Mouse (Mus musculus): Measurements from ENCODE around the gene Amotl1. TPM values are rescaled to one million over a fixed set of nuclear protein-coding genes. Genes with fewer than 3 reads are reported as not detected.

Amotl1 gene
- polyA plus RNA-seq, 1 experiment from 2014 or later, result 16.8 TPM

DNA sequence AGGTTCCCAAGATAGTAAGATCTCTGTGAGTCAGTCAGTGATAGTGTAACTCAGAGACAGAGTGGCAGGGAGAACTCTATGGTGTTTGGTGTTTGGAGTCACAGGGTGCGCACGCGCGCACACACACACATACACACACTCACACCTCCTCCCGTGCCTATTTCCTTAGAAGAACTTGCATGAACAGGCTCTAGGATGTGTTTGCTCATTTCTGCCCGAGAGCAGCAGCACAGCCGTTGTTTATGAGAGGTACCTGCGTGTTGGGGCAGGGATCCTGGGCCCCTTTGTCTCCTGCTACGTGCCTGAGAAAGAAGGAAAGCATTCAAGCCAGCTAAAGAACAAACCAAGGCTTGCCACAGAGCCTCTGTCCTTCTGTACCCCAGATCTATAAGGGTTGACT, 17.3 kb upstream of the Amotl1 start:
- no peak overlapping the region for H3K4me3 ChIP-seq
- H3K4me1 ChIP-seq, result peaks cover 41% of the 10 kb centered on the region
- no peaks in the 10 kb centered on the region for H3K27me3 ChIP-seq (ENCODE audit: insufficient read depth, poor library complexity, severe bottlenecking)
- peak overlapping the region; percentile 36; the same call in 1 of the 2 replicates for H3K27ac ChIP-seq
- 85% methylated on average over 9 of the region's 9 CpGs for WGBS
- DNase-seq (ENCODE audit: low spot score), result no peak
- H3K36me3 ChIP-seq, result no peaks in the 10 kb centered on the region
- H3K9me3 ChIP-seq, result no peaks in the 10 kb centered on the region

DNA sequence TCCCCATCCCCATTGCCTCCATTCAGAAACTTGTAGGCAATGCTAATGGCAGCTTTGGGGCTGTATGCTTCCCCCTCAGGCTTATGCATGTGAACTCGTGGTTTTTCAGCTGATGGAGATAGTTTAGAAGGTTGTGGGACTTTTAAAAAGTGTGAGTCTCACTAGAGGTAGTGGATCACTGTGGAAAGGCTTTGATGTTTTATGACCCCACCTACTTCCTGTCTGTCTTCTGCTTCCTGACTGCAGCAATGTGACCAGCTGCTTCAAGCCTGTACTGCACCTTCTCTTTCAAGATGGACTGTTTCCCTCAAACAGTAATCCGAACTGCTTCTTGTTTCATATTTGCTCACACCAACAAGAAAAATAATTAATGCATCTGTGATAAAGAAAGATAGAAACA, 13.1 kb upstream of the Amotl1 start:
- 43% methylated on average over 2 of the region's 2 CpGs for WGBS
- H3K4me3 ChIP-seq, result no peak overlapping the region
- H3K9me3 ChIP-seq, result no peaks in the 10 kb centered on the region
- H3K27me3 ChIP-seq (ENCODE audit: insufficient read depth, poor library complexity, severe bottlenecking), result no peaks in the 10 kb centered on the region
- DNase-seq (ENCODE audit: low spot score), result no peak
- H3K4me1 ChIP-seq, result peaks cover 26% of the 10 kb centered on the region
- no peaks in the 10 kb centered on the region for H3K36me3 ChIP-seq
- no peak overlapping the region for H3K27ac ChIP-seq

DNA sequence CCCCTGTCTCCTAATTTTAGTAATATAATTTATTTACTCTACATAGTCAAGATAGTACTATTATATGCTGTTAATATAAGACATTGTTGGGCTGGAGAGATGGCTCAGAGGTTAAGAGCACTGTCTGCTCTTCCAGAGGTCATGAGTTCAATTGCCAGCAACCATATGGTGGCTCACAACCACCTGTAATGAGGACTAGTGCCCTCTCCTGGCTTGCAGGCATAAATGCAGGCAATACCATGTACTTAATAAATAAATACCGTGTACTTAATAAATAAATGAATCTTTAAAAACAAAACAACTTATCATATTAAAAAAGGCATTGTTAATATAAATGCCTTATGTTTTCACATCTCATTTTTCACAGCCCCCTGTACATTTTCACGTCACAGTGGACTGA, 9.2 kb upstream of the Amotl1 start:
- 81% methylated on average over 2 of the region's 2 CpGs for WGBS
- no peak for DNase-seq (ENCODE audit: low spot score)
- Histone ChIP-seq H3K36me3 (no peaks in the 10 kb centered on the region), H3K4me1 (peaks cover 4% of the 10 kb centered on the region), H3K4me3 (no peak overlapping the region), H3K27me3 (ENCODE audit: insufficient read depth, poor library complexity, severe bottlenecking) (no peaks in the 10 kb centered on the region), H3K27ac (no peak overlapping the region), H3K9me3 (no peaks in the 10 kb centered on the region)

DNA sequence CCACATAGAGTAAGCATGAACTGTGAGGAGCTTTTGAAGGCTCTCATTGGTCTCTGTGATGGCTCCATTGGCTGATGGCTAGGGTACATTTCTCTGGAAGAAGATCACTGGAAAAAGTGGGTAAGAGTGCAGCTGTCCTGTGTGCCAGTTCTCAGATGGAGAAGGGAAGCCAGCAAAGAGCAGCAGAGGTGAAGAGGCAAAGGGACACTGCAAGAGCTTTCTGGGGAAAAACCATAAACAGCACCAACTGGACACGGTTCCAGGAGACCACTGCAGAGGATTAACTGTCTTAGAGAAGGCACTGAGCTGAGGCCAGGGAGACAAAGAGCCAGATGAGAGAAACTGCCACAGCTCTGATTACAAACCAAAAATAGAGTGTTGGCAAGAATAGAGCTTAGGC, 7.9 kb upstream of the Amotl1 start:
- no peak for DNase-seq (ENCODE audit: low spot score)
- H3K4me1 ChIP-seq, result peaks cover 4% of the 10 kb centered on the region
- WGBS, result 47% methylated on average over 1 of the region's 1 CpGs
- H3K27ac ChIP-seq, result 0 out of 2 replicates have a peak overlapping the region, but pooled peaks have one; percentile 7
- no peaks in the 10 kb centered on the region for H3K36me3 ChIP-seq
- H3K27me3 ChIP-seq (ENCODE audit: insufficient read depth, poor library complexity, severe bottlenecking), result no peaks in the 10 kb centered on the region
- no peaks in the 10 kb centered on the region for H3K9me3 ChIP-seq
- no peak overlapping the region for H3K4me3 ChIP-seq

DNA sequence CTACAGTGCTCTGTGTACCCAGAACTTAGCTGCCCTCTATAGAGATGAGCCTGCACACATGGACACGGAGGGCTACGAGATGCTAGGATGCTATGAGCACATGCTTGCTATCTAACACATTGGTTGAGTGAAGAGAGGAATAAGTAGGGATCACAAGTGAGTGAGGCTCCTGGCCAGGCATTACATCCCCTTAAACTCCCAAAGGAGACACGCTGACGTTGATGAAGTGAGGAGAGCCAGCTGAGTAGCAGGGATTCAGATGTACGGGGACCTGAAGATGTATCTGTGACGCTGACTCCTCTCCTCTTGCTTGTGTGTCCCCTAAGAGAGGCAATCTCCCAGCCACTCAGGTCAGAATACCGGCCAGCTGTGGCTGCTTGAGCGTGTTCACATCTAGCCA, 3.0 kb upstream of the Amotl1 start:
- no peaks in the 10 kb centered on the region for H3K27me3 ChIP-seq (ENCODE audit: insufficient read depth, poor library complexity, severe bottlenecking)
- WGBS, result 77% methylated on average over 8 of the region's 8 CpGs
- no peaks in the 10 kb centered on the region for H3K36me3 ChIP-seq
- no peak overlapping the region for H3K27ac ChIP-seq
- no peaks in the 10 kb centered on the region for H3K9me3 ChIP-seq
- no peak for DNase-seq (ENCODE audit: low spot score)
- peaks cover 19% of the 10 kb centered on the region for H3K4me1 ChIP-seq
- H3K4me3 ChIP-seq, result no peak overlapping the region

DNA sequence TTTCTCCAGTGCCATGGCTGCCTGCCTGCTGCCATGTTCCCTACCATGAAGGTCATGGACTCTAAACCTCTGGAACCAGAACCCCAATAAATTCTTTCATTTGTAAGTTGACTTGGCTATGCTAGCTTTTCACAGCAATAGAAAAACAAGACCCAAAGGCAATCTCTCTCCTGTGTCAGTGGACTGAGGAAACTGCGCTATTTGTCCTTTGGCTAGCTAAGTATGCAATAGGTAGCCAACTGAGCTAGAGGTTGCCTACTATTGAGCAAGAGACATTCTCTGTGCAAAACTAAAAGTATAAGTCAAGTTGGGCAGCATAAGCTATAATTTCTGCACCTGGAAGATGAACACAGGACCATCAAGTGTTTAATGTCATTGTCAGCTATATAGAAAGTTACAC, 1.8 kb upstream of the Amotl1 start:
- WGBS, result 94% methylated on average over 1 of the region's 1 CpGs
- DNase-seq (ENCODE audit: low spot score), result no peak
- H3K4me1 ChIP-seq, result peaks cover 30% of the 10 kb centered on the region

DNA sequence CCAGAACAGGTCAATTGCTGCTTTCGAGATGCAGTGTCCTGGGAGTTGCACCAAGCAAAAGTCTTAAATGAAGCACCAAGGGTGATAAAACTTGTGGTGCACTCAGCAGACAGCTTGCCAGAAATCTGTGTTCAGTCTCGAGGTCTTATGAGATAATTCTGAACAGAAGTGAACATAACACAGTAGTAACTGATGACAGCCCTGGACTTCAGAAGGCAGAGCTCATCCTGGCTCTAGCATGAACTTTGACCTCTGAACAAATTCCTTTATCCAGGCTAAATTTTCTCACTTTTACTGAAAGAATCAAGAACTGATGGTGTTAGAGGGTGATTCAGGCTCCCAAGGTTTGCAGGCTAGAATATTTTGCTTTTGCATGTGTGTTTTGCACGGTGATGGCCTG, 1.2 kb upstream of the Amotl1 start:
- no peak for DNase-seq (ENCODE audit: low spot score)
- Histone ChIP-seq H3K9me3 (no peaks in the 10 kb centered on the region), H3K4me1 (peaks cover 35% of the 10 kb centered on the region), H3K27ac (no peak overlapping the region), H3K4me3 (no peak overlapping the region), H3K36me3 (no peaks in the 10 kb centered on the region), H3K27me3 (ENCODE audit: insufficient read depth, poor library complexity, severe bottlenecking) (no peaks in the 10 kb centered on the region)
- WGBS, result 57% methylated on average over 3 of the region's 3 CpGs

More for the DNA sequence above, 1.8 kb upstream of the Amotl1 start:
- Histone ChIP-seq H3K4me3 (no peak overlapping the region), H3K27me3 (ENCODE audit: insufficient read depth, poor library complexity, severe bottlenecking) (no peaks in the 10 kb centered on the region), H3K27ac (no peak overlapping the region), H3K36me3 (no peaks in the 10 kb centered on the region), H3K9me3 (no peaks in the 10 kb centered on the region)

DNA sequence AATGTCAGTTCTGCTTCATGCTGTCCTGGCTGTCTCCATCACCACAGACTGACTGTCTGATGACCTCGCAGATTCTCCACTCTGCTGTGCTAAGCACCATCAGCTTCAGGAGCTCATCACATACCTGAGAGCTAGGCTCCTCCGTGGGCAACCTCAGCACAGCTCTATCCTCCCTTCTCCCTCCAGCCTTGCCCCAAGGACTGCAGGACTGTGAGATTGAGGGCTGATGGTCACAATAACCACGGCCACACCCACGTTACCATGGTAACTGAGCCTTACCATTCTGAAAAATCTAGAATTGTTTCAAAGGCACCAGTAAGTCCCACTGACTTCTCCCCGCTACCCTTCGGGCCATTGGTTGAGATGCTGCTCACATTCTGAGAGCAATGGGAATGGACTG, 1.5 kb downstream of the Amotl1 start:
- 56% methylated on average over 6 of the region's 6 CpGs for WGBS
- H3K4me3 ChIP-seq, result no peak overlapping the region
- peaks cover 55% of the 10 kb centered on the region for H3K4me1 ChIP-seq
- no peaks in the 10 kb centered on the region for H3K36me3 ChIP-seq
- H3K27me3 ChIP-seq (ENCODE audit: insufficient read depth, poor library complexity, severe bottlenecking), result no peaks in the 10 kb centered on the region
- DNase-seq (ENCODE audit: low spot score), result no peak
- H3K27ac ChIP-seq, result peak overlapping the region; percentile 84
- H3K9me3 ChIP-seq, result no peaks in the 10 kb centered on the region

DNA sequence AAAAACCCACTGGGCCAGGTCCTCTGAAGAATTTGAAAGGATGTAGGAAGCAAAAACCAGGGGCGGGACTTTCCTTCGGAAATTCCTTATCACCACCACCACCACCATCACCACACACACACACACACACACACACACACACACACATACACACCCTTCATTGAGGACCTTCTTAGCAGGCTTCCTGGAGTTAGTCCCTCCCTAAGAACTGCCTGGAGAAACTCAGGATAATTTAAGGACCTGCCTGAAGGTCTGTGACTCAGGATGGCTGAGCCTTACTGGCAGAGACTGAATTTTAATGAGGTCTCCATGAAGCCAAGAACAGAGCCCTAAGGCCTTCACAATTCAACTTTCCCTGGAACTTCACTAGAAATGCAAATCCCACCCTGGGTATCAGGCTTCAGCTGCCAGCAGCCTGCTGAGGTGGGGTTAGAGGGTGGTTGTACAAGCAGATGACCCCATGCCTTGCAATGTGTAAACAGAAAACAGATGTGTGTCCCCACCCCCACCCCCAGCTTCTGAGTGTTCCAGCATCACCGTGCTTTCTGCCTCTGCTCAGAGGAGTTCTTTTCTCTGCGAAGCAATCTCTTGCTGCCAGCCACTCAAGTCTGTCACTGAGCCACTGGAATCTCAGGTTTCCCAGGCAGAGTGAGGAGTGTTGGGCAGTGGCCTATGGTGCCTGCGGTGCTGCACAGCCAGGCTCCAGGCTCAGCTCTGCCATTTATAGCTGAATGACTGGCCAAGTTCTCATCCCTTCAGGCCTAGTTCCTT, 2.4 kb downstream of the Amotl1 start:
- WGBS, result 5% methylated on average over 5 of the region's 5 CpGs
- no peaks in the 10 kb centered on the region for H3K9me3 ChIP-seq
- no peaks in the 10 kb centered on the region for H3K36me3 ChIP-seq
- H3K27me3 ChIP-seq (ENCODE audit: insufficient read depth, poor library complexity, severe bottlenecking), result no peaks in the 10 kb centered on the region
- no peak for DNase-seq (ENCODE audit: low spot score)
- peak overlapping the region; percentile 84 for H3K27ac ChIP-seq
- H3K4me1 ChIP-seq, result peaks cover 55% of the 10 kb centered on the region
- H3K4me3 ChIP-seq, result no peak overlapping the region

DNA sequence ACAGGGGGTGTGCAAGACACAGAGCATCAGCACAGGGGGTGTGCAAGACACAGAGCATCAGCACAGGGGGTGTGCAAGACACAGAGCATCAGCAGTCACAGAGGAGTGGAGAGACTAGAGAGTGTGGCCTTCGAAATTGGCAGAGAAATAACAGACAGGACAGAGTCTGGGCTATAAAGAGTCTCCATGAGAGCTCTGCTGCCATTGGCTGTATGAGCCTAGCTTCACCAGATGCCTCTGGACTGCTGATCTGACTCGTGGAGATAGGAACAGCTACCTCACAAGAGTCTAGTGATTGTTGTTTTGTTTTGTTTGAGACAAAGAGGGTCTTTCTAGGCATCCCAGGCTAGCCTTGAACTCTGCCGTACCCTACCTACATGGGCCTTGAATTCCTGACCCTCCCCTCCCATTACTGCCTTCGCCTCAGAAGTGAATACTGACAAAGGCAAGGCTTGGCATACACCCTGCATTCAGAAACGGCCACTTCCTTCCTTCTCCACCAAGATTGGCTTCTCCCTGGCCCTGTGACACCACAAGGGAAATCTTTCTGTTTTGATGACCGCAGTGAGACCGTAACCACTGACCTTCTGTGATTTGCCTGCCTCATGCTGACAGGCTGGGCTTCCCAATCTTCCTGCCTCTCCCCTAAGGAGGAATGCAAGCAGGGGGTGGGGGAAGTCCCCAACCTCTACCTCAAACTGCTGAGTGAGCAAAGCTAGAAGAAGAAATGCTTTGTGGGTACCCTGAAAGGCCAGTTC, 3.4 kb downstream of the Amotl1 start:
- Histone ChIP-seq H3K27me3 (ENCODE audit: insufficient read depth, poor library complexity, severe bottlenecking) (no peaks in the 10 kb centered on the region), H3K9me3 (no peaks in the 10 kb centered on the region), H3K4me1 (peaks cover 55% of the 10 kb centered on the region), H3K36me3 (no peaks in the 10 kb centered on the region), H3K27ac (peak overlapping the region; percentile 84), H3K4me3 (no peak overlapping the region)
- 24% methylated on average over 7 of the region's 7 CpGs for WGBS
- DNase-seq (ENCODE audit: low spot score), result peak; percentile 79

DNA sequence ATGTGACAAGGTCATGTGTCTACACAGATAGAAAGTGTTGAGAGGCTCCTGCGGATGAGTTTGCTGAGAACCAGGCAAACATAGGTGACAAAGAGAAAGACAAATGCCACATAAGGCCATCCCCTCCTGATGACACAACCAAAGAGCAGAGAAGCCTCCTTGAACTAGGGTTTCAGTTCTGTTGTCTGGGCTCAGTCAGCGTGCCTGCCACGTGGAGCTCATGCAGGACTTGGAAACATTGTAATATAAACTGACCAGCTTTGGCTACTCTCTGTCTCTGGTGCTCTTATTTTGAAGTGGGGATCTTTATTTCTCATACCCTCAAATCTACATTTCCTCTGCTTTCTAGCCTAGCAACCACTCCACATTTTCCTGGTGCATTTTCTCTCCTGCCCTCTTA, 8.6 kb downstream of the Amotl1 start:
- Histone ChIP-seq H3K9me3 (no peaks in the 10 kb centered on the region), H3K27me3 (ENCODE audit: insufficient read depth, poor library complexity, severe bottlenecking) (peaks cover 12% of the 10 kb centered on the region; the same call in 1 of the 2 replicates), H3K4me1 (peaks cover 52% of the 10 kb centered on the region), H3K36me3 (no peaks in the 10 kb centered on the region), H3K4me3 (no peak overlapping the region), H3K27ac (no peak overlapping the region)
- 54% methylated on average over 3 of the region's 3 CpGs for WGBS
- no peak for DNase-seq (ENCODE audit: low spot score)

DNA sequence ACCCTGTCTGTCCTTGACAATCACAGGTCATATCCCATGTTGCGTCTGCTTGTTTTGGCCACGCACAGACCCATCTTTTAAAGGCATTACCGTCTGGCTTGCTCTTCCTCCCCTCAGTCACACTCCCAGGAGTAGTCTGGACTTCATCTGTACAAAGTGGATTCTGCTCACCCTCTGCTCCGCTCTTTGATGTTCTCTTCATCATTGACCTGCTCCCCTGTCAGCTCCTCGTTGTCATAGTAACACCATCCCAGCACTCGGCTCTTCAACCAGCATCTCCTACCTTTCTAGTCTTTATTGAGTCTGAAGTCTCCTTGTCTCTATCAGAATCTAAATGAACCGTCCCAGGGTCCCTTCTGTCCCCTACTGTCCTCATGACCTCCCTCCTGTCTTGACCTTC, 9.3 kb downstream of the Amotl1 start:
- Histone ChIP-seq H3K4me1 (peaks cover 45% of the 10 kb centered on the region), H3K27ac (0 out of 2 replicates have a peak overlapping the region, but pooled peaks have one; percentile 6), H3K36me3 (no peaks in the 10 kb centered on the region), H3K4me3 (no peak overlapping the region), H3K27me3 (ENCODE audit: insufficient read depth, poor library complexity, severe bottlenecking) (peaks cover 12% of the 10 kb centered on the region; the same call in 1 of the 2 replicates), H3K9me3 (no peaks in the 10 kb centered on the region)
- 57% methylated on average over 7 of the region's 7 CpGs for WGBS
- no peak for DNase-seq (ENCODE audit: low spot score)

DNA sequence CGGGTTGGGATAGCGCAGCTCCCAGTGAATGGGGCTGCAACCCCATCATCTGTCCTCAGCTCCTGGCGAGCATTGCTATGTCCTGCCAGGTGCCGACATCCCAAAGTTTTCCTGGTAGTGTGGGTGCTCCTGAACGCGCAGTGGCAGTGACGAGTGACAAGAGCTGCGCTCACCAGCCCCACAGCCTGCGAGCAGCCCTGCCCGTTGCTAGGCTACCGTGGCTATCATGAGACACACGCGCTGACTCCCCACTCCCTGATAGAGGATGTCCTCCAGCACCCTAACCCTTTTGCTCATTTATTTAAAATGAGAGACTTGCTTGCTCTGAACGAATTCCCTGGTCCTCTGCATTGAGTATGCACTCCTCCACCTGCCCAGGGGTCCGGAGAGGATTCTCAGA, 10.7 kb downstream of the Amotl1 start:
- H3K27ac ChIP-seq, result no peak overlapping the region
- 9% methylated on average over 15 of the region's 15 CpGs for WGBS

More for the DNA sequence above, 10.7 kb downstream of the Amotl1 start:
- Histone ChIP-seq H3K27me3 (ENCODE audit: insufficient read depth, poor library complexity, severe bottlenecking) (peaks cover 12% of the 10 kb centered on the region; the same call in 1 of the 2 replicates), H3K36me3 (no peaks in the 10 kb centered on the region), H3K9me3 (no peaks in the 10 kb centered on the region), H3K4me3 (peak overlapping the region; percentile 38; the same call in 1 of the 2 replicates), H3K4me1 (peaks cover 31% of the 10 kb centered on the region)
- peak; percentile 84 for DNase-seq (ENCODE audit: low spot score)
